Mouse (Mus musculus) inflammation-experienced regulatory T-cells, adult 6 months (primary cell): ENCODE results near the gene Abcd1. TPM values are rescaled to one million over a fixed set of nuclear protein-coding genes. Genes with fewer than 3 reads are reported as not detected.
A peak's percentile ranks its signal among the peaks of the same experiment; 100 is the strongest.
"Not testable (repeated sequence)": the region's sequence is repeated elsewhere in the genome, so short reads cannot be mapped to it uniquely, and the experiment has no call there.

Experiments
- ATAC-seq: one replicate; pipeline ENCODE4 v1.8.0; 2017
- polyA plus RNA-seq, 3 experiments: library from polyadenylated mRNA; unstranded; fragments of 100-300 nt; shearing (Covaris generic); gene quantifications; one replicate each; pipeline ENCODE4 v1.2.1; 2017

Gene Abcd1
- 10 to 100 TPM; 22.9 to 35.1 (median 34.0) TPM for polyA plus RNA-seq

DNA sequence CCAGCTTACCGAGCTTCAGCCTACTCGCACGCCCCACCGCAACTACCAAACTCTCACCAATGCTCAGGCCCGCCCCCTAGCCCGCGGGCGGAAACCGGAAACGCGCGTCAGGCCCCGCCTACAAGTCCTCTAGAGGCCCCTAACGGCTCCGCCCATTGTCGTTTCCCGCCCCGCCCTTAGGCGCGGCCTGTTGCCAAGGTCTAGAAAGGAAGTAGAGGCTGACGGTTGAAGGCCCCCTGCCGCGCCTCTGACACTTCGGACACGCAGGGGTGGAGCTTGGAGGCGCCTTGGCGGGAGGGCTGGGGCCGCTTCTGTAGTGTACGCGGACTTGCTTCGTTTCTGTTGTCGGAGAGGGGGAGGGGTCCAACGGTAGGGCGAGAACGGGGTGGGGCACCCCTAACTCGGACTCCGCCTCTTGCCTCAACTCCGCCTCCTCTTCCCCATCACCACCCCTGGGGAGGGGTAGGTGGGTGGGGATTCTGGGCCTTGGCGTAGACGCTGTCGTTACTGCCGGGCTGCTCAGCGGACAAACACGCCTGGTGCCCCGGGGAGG, at the start of gene Abcd1, which contains the start of gene Bcap31:
Gene Abcd1 (plus strand): TSS at position 489 of the 553 bp plus-strand sequence.
Gene Bcap31 (minus strand): TSS at position 67 of the 553 bp plus-strand sequence.
- peak; percentile 88 for ATAC-seq

DNA sequence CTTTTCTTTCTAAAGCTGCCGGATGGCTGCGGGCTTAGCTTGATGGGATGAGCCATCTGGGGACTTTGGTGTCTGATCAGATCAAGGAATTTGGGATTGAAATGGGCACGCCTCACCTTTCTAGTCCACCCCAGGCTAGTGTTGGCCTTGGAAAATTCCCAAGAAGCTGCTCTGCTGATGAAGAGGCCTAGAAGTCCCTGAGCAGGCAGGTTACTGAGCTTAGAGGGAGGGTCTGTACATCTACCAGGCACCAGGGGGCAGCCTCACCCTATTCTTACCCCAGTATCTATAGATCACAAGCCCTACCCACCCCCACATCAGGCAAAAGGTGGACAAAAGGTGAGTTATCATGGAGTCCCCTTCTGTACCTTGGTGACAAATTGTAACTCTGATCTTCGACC, 44.4 kb upstream of the Abcd1 start:
- peak; percentile 78 for ATAC-seq

DNA sequence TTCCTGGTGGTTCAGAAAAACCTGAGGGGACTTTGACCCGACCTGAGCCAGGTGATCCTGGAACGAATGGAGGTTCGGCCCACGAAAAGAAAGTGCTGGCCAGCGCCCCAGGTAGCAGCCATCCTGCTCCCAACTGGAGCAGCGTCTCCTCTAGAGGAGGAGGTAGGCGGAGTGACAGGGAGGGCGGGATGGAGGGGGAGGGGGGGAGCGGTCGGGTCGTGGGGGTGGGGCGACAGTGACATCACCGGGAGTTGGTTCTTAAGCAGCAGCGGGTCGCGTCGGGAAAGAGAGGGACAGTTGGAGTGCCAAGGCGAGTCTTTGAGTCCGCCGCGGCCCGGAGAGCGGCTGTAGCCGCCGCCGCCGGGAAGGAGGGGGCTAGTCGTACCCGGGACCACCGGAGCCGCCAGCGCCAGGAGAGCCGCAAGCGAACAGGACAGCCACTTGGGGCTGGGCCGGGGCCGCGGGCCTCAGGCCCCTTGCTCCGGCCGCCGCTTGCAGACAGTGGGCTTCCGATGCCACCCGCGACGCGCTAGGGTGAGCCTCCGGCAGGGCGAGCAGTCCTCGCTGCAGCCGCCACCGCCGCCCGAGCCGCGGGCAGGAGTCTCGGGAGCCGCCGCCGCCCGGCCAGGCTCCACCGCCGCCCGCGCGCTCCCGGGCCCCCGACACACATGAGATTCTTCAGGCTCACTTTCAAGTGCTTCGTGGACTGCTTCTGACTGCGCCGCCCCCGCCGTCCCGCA, 43.3 kb upstream of the Abcd1 start, which contains the start of gene Slc6a8:
Gene Slc6a8 (plus strand): TSS at position 272 of the 740 bp plus-strand sequence.
- peak; percentile 29 for ATAC-seq

DNA sequence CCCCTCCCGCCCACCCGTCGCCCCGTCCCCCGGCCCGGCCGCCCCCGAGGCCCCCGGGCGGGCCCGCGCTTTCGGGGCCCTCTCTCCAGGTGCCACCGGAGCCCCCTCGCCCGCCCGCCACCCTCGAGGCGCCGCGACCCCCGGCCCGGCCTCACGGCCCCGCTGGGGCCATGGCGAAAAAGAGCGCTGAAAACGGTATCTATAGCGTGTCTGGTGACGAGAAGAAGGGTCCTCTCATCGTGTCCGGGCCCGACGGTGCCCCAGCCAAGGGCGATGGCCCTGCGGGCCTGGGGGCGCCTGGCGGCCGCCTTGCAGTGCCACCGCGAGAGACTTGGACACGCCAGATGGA, 42.8 kb upstream of the Abcd1 start:
- no peak for ATAC-seq

DNA sequence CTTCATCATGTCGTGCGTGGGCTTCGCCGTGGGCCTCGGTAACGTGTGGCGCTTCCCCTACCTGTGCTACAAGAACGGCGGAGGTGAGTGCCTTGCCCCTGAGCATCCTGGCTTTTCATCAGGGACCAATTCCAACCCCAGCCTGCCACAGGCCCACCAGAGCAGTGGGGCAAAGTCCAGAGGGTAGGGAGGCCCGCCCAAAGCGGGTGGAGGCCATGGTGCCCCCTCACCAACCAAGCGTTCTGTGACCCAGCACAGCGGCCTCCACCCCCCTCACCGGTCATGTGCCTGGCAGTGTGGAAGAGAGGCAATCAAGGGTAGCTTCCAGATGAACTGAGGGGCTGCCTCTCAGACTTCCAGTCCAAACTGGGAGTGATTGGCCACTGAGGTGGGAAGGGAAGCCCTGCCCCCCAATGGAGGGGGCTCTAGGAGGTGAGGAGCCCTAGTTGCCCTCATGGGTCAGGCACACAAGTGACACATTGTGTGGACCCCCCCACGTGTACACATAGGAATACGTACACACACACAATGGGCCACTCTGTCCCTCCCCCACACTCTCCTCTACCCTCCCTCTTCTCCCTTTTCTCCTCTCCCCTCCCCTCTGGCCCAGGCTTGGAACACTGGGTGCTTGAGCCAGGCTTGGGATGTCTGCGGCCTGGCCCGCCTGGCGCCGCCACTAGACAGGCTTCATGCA, 42.3 kb upstream of the Abcd1 start:
- ATAC-seq, result no peak

DNA sequence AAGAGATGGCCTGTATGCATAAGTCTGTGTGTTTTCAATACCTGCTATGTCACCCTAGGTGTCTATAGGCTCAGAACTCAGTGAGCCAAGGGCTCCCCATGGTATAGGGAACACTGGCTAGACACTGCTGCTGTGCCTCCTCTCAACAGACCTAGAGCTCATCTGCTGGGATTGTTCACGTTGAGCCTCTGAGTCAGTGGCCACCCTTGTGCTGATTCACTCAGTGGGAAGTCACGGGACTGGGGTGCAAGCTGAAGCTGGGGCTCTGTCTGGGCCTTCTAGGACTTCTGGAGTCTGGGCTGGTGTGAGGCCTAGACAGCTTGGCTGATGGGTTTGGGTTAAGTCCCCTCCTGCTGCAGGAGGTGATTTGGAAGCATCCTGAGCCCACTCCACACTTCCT, 41.2 kb upstream of the Abcd1 start:
- ATAC-seq, result no peak

DNA sequence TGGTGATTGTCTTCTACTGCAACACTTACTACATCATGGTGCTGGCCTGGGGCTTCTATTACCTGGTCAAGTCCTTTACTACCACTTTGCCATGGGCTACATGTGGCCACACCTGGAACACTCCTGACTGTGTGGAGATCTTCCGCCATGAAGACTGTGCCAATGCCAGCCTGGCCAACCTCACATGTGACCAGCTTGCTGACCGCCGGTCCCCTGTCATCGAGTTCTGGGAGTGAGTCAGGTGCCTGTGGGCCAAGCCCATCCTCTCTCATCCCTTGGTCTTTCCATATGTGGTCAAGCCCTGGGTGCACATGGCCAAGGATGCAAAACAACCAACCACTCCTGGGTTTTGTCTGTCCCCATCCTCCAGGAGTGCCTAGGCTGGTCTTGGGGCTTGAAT, 39.7 kb upstream of the Abcd1 start:
- no peak for ATAC-seq

DNA sequence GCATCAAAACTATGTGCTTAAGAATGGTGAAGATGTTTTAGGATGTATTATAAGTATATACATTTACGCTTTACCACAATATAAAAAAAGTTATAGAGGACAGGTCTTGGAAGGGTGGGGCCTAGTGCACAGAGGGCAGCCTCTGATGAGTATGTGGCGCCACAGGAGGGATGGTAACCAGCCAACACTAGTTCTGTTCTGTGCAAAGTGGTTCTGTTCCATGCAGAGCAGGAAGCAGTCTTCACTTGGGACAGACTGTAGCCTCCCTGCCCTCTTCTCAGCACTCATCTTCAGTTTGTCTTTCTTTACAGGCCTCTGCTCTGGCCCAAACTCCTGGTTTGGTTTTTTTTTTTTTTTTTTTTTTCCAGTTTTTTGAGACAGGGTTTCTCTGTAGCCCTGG, 32.2 kb upstream of the Abcd1 start:
- no peak for ATAC-seq

DNA sequence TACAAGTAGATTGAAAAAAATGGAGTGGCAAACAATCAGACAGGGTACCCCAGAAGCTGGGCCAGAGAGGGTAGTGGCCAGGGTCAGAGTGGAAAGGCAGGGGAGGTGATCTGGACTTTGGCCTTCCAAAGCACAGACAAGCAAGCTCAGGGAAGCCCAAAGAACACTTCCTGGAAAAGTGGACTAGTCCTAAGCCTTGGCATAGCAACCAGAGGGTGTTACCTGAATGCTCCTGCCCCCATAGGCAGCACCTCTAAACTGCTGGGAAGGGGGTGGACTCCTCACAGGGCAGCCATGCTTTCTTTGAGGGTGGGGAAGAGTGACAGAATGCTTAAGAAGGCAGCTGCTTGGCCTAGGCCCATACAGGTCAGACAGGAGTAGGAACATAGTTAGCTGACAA, 31.4 kb upstream of the Abcd1 start:
- ATAC-seq, result no peak

DNA sequence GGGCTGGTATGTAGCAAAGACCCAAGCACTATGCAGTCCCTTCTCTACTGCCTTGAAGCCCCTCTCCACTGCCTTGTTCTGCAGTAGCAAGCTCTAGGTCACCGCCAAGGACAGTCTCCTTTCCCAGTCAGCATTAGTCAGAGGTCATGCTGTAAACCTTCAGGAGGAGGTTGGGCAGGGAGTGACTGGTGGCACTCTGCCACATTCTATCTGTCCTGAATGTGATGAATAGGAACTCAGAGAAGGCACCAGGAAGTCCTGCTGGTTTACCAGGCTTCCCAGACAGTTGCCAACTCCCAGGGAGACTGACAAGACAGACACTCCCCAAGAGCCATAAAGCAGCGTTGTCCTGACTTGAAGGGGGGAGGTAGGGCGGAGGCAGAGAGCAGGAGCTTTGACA, 30.8 kb upstream of the Abcd1 start:
- ATAC-seq, result no peak

DNA sequence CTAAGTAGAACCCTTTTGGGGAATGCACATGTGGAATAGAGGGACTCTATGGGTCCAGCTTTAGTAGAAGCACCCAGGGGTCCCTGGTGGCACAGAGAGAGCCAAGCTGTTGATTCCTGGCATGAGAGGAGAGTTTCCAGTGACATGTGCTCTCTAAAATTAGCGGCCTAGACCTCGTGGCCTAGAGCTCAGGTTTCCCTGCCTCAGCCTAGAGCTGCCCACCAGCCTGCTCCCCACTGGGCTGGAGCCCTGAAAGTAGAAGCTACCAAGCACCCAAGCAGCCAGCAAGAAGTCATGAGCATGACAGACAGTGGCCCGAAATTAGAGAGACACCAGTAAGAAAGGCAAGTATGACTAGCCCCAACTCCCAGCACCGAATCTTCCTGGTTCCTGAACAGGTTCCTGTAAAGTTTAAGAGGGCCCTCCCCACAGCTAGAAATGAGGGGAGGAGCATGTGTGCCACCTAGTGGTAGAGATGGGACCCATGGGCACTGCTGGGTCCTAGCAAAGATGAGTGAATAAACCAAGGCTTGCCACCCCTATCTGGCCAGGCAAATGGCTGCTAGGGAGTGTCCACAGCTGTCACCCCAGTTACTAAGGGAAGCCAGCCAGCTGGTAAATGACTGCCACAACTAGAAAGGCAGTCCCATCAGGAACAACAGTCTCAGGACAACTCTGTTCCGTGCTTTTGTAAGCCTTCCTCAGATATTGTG, 25.3 kb upstream of the Abcd1 start:
- peak; percentile 58 for ATAC-seq

DNA sequence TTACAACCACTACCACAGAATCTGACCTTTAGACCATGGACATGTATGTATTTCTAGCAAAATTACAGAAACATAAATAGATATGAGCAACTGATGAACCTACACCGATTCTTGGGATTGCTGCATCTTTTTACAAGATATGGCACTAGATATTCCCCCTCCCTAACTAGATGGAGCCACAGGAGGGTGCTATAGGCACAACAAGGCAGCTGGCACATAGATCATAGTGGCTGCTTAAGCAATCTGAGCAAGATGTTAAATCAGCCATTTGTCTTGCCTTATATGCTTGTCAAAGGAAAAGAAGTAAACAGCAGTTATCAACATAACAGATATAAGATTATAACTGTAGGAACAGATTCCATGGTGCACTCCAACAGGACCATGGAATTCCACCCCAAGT, 15.9 kb upstream of the Abcd1 start:
- ATAC-seq, result no peak

DNA sequence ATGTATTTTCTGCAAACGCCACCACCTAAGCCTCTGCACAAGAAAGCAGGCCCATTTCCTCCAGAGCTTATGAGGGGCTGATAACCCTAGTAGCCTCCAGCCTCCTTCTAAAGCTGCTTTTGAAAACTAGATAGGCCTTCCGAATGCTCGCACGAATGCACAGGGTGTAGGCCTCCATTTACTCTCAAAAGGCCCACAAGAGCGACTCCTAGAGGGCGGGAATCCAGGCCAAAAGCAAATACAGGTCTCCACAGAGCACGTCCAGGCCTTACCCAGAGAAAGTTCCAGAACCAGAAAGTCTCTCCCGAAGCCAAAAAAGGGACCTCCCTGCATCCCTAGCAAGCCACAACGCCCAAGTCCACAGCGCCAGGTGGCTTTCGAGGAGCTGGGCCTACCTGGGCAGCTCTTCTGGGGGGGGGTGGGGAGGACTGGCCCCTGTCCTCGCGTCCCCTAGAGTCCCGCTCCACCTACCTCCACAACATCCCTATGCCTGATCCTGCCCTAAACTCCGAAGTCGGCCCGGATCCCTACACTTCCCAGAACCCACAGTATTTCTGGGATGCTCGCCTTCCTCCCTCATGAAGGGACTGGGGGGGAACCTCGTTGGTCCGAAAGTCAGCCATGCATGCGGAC, 805 bp upstream of the Abcd1 start:
- ATAC-seq, result peak; percentile 3

DNA sequence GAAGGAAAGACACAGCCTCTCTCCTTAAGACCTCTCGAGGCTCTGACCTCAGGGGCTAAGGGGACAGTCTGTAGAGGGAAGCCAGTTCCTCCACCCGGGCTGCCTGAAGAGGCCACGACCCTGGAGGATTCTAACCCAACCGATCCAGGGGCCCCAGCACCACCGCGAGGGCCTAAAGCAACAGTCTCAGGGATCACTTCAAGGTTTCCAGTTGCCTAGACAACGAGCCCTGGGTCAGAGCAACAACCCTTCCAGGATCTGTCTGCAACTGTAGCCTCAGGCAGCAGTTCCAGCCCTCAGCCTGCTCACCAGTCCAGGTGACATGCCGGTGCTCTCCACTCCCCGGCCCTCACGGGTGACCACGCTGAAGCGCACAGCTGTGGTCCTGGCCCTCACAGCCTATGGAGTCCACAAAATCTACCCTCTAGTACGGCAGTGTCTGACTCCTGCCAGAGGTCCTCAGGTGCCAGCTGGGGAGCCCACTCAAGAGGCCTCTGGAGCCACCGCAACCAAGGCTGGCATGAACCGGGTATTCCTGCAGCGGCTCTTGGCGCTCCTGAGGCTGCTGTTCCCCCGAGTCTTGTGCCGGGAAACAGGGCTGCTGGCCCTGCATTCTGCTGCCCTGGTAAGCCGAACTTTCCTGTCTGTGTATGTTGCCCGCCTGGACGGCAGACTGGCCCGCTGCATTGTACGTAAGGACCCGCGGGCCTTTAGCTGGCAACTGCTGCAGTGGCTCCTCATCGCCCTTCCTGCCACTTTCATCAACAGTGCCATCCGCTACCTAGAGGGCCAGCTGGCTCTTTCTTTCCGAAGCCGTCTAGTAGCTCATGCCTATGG, 530 bp downstream of the Abcd1 start:
- no peak for ATAC-seq

DNA sequence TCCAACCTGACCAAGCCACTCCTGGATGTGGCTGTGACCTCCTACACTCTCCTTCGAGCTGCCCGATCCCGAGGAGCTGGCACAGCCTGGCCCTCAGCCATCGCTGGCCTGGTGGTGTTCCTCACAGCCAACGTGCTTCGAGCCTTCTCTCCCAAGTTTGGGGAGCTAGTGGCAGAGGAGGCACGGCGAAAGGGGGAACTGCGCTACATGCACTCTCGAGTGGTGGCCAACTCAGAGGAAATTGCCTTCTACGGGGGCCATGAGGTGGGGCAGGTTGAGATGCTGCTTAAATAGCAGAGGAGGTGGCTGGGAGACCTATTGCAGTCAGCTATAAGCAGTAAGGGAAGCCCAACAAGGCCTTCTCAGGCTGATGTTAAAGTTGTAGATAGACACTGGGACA, 1.3 kb downstream of the Abcd1 start:
- ATAC-seq, result no peak

DNA sequence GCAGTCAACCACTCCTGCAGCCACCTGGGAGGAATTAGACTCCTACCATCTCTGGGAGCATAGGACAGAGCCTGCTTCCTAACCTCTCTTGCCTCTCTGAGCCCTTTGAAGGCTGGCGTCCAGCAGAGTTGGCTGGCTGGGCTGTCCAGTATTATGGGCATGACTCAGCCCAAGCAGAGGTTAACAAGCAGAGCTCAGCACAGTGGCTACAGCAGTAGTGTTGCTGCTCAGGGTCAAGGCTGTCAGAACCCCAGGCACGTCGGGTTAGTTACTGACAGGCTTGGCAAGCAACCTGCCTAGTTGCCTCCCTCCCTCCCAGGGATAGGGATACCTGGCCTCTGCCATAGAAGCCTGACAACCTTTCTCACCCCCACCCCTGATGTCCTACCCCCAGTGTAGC, 1.9 kb downstream of the Abcd1 start:
- no peak for ATAC-seq

DNA sequence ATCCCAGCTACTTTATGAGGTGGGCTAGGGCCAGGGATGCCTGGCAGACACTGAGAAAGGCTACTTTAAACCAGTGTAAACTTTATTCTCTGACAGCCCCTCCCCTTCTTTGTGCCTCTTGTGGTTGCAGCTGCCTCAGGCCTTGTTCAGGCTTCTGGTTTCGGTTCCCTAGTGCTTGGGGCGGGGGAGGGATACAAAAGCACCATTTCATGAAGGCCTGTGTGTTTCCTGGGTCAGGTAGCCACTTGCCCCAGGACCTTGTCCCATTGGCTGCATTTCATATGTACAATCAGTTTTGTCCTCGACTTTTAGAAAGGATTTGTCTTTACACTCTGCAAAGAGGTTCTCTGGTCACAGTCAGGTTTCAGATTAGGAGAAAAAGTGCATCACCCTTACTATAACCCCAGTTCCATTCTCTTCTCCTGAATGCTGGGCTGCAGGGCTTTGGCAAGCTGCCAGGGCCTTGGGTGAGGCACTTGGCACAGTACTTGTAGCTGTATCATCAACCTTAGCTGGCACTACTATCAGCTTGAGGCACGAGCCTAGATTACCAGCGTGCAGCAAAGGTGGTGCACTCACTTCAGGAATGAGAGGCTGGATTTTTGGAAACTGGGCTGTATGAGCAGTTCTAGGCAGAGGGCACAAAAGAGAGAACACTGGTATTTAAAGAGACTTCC, 2.4 kb downstream of the Abcd1 start:
- peak; percentile 26 for ATAC-seq

DNA sequence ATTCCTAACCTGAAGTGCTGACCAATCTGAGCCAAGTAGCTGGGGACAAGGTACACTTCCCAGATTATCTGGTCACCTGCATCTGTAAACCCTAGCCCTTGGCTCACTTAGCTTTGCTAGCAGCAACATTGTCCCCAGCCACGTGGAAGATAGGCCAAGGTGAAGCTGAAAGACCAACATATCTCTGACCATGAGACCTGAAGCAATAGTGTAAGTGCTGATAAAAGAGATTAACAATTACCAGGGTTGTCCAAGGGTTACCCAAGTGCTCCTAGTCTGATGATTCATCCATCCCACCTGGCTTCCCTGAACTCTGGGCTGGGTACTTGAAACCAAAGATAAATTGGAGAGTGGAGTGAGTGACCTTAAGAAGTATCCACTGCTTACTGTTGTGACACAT, 14.5 kb downstream of the Abcd1 start:
- no peak for ATAC-seq

DNA sequence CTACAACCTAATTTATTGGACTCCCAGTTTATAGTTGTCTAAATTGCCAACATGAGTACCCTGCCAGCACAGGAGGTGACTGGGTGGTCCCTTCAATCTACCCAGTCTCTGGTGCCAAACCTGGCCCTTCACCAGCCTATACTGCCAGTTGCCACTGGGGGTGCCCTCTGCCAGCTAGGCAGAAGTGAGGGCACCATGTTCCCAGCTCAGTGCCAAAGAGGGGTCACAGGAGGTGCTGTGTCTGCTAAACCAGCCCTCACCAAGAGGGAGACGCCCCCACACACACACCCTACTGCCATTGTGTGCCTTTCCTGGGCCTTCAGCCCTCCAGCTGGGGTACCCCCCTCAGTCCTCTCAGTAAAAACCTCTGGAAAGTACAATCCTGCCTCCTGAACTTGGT, 21.8 kb downstream of the Abcd1 start:
- no peak for ATAC-seq

DNA sequence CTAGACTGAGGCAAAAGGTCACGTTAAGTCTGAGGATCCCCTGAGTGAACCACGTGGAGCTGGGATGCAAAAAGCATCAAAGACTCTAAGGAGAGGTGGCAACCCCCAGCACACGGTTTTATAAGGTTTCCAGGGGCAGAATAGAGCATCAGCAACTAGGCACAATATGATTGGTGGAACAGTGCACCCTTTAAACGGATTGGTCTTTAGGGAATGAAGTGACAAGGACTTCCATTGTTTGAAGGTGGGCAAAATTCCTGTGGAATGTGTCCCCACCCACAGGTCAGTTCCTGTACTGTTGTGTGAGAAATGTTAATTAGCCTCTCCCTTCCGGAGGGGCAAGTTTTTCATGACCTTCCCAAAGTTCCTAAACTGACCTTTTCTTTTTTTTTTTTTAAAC, 22.8 kb downstream of the Abcd1 start:
- no peak for ATAC-seq

DNA sequence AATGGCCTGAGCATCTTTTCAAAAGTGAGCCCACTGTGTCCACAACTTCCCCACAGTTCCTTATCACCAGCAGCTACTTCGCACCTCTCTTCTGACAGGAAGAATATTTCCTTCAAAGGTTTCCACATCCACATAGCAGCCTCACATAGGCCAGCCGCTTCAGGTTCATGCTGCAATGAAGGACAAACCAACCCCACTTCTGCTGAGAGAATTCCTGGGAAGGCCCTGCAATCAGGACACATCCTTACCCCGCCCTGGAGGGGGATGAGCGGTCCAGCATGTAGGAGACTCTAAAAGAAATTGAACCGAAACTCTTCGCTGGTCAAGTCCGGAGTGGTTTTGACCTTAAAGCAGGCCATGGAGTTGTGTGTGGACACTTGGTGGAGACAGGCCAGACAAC, 23.4 kb downstream of the Abcd1 start:
- not testable (repeated sequence) for ATAC-seq
